Mouse (Mus musculus) layer of hippocampus, postnatal 36 days (tissue): ENCODE data around the gene Rictor. TPM values are rescaled to one million over a fixed set of nuclear protein-coding genes. Genes with fewer than 3 reads are reported as not detected.

Source experiments
- DNase-seq, 2 experiments: peaks; one replicate each; pipeline ENCODE4 v3.0.0; 2022
- total RNA-seq, 2 experiments: library from RNA; stranded (reverse); gene quantifications; 2 replicates each; pipeline ENCODE4 v1.2.3; 2021

The Rictor gene
- 10 to 100 TPM; 46.3 to 48.1 TPM for total RNA-seq

GRCm38 (mm10) chr15:6707936-6708525, at the start of gene Rictor:
Rictor (plus strand) TSS chr15:6708379.
- peak; percentile 67 to 68 for DNase-seq

GRCm38 (mm10) chr15:6661951-6662350, 46.2 kb upstream of the Rictor start:
- no peak for DNase-seq

GRCm38 (mm10) chr15:6663991-6664390, 44.2 kb upstream of the Rictor start:
- DNase-seq = no peak

DNA sequence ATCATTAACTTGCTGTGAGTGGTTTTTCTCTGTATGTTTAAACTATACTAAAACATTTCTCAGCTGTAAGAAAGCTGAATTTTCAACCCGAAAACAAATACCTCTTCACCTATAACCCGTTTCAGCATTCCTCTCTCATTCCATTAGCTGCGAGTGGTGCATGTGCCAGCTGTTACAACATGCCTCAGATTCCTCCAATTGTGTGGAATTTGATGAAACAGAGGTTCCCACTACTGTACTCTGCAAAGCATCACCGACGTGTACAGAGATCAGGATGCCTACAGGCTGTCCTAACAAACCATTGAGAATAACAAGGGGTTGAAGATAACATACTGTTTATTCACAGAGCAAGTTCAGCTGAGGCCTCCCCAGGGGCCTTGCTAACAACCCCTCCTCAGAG, 42.1 kb upstream of the Rictor start:
- DNase-seq = no peak

DNA sequence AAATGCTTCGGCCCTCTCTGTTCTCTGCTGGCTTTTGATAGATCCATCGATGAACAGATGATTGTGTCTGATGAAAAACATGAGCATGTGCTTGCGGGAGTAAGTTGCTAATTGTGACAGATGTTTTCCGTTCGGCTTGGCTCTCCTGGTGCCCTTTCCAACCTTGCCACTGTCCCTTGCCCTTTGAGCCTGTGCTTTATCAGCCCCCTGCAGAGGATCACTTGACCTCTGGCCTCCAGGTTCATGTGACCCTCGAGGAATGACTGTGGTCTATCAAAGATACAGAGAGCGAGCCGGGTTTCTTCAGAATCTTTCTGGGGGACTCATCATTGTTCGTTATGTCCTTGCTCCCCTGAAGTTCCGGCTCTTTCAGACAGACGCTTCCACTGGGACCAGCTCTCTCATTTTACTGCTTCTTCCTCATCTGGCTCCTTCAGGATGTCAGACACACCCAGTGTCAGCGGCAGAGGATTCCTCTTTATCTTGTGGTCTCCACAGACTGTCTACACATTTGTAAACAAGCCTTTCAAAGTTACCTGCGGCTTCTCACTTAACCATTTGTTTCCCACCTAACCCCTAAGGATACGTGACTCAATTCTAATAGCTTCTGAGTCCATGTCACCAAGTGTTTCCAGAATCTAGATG, 39.3 kb upstream of the Rictor start:
- no peak for DNase-seq

GRCm38 (mm10) chr15:6678479-6678878, 29.7 kb upstream of the Rictor start:
- DNase-seq = no peak

- DNase-seq = no peak
These were observed 6.0 kb upstream of the Rictor start for GRCm38 (mm10) chr15:6702164-6702563.

GRCm38 (mm10) chr15:6705351-6705901, 2.8 kb upstream of the Rictor start:
- DNase-seq = no peak

DNA sequence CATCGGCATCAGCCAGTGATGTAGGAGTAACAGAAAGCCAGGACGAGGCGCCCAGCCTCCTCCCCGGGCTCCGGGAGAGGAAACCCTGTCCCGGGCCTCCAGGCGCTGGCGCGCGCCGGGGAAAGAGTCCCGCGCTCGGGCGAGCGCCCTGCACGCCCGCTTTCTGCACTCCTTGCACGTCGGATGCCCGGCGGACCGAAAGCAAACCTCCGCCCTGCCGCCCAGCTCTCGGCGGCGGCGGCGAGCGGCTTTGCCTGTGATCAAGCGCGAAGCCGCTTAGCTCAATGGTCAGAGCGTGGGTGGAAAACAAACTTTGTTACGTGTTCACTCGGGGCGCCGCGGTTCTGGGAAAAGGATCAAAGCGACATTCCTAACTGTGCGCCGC, 636 bp upstream of the Rictor start:
- DNase-seq = peak; percentile 50 to 61

DNA sequence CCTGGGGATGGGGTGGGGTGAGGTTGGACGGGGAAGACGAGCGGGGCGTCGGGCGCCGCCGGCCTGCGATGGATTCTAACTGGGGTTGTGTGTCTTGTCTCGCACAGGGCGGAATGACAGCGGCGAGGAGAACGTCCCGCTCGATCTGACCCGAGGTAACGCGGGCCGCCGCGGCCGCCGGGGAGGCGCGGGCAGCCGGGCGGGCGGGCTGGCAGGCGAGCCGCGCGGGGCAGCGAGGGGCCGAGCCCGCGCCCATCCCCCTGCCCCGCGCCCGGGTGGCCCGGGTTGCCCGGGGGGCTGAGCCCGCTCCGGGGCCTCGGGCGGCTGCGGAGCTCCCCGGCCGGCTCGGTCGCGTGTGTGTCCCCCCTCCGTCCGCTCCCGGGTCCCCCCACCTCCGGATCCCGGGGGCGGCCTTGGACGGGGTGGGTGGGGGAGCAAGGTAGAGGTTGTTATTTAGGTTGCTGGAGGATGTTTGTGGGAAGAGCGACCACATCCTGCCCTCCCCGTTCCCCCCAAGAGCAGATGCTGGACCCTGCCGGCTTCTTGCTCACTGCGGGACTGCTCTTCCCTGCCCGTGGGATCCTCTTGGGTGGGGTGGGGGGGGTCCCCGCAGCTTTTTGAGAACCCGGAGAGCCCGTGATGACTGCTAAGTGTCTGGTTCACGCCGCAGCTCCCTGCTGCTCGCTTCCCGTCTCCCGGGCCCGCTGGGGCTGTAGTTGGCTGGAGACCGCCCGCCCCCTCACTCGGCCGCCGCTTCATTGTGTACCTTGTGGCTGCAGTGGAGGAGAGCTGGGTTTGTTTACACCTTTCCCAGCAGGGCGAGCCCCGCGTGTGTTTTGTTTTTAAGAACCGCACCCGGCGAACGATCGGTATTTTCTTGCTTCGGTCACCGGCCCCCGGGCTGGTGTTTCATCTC, 605 bp downstream of the Rictor start:
- peak in 1 of 2 experiments; percentile 32 for DNase-seq

DNA sequence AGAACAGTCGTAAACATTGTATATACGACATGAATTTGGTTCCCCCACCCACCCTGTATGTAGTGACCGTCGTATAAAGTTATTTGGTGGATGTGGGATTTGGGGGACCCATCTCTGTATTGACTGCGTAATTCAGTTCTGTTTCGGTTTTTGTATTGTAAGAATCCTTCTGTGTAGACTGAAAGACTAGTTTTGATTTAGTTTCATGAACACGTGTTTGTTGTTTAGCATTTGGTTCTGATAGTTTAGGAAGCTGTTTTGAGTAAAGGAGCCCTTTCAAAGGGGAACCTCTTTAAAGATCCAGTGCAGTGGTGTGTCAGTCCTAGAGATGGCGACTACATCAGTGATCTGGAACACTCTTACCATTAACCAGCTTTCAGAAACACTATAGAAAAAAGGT, 1.4 kb downstream of the Rictor start:
- no peak for DNase-seq

- no peak for DNase-seq
These were observed 2.2 kb downstream of the Rictor start for GRCm38 (mm10) chr15:6710341-6710740.

DNA sequence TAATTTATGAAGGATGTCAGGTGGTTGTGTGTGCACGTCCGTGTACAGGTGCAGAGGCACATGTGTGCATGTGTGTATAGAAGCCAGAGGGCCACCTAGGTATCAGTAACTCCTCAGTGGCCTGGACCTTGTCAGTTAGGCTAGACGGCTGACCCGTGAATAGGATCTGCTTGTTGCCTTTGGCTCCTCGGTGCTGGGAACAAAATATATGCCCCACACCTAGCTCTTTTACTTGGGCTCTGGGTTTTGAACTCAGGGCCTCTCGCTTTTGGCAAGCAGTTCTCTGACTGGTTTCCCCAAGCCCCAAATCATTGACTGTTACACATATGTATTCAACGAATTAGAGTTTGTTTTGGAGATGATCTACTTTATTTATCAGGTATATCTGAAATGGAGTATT, 3.0 kb downstream of the Rictor start:
- DNase-seq = no peak

GRCm38 (mm10) chr15:6714819-6715218, 6.6 kb downstream of the Rictor start:
- no peak for DNase-seq

DNA sequence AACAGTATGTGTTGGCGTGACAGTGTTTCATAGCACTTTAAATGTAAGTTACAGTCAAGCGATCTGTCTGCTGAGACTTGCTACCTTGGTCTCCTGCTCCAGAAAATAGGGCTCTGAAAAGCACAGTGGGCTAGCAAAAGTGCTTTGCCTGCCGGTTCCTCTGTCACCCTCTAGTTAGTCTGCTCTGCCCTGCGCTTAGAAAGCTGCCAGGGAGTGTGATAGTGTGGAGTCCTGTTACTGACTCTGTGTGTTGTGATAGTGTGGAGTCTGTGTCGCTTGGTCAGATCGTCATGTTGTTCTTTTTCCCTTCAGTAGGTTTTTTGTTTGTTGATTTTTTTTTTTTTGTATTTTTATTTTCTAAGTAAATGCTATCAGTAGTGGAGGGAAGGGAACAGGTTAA, 7.1 kb downstream of the Rictor start:
- no peak for DNase-seq

GRCm38 (mm10) chr15:6721385-6721784, 13.2 kb downstream of the Rictor start:
- no peak for DNase-seq

- DNase-seq = no peak
These were observed 13.6 kb downstream of the Rictor start for GRCm38 (mm10) chr15:6721802-6722201.

GRCm38 (mm10) chr15:6722405-6723176, 14.4 kb downstream of the Rictor start:
- no peak for DNase-seq

- DNase-seq = no peak
These were observed 15.2 kb downstream of the Rictor start for GRCm38 (mm10) chr15:6723338-6723737.

- no peak for DNase-seq
These were observed 16.3 kb downstream of the Rictor start for GRCm38 (mm10) chr15:6724442-6724841.

DNA sequence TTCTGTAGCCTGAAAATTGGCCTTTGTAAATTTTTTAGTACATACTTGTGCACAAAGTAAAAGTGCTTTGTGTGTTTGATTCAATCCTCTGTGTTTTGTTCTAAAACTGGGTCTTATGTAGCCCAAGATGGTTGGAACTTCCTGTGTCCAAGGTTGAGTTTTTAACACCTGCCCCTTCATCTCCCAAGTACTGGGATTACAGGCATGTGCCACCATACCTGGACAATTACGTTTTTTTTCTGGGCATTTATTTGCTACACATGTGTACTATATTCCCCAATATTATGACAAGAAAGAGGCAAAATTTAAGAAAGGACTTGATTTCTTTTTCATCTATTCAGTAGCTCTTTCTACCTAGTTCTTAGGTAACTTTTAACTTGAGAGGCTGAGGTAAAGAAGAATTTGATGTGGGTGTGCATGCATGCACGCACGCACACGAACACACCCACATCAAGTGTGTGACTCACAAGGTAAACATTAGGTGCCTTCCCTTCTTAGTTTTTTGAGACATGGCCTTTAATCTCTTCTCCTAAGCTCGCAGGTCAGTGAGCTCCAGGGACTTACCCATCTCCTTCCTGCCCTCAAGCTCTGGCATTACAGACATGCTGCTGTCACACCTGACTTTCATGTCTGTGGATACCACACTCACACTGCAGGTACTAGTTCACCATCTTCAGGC, 18.1 kb downstream of the Rictor start:
- no peak for DNase-seq

DNA sequence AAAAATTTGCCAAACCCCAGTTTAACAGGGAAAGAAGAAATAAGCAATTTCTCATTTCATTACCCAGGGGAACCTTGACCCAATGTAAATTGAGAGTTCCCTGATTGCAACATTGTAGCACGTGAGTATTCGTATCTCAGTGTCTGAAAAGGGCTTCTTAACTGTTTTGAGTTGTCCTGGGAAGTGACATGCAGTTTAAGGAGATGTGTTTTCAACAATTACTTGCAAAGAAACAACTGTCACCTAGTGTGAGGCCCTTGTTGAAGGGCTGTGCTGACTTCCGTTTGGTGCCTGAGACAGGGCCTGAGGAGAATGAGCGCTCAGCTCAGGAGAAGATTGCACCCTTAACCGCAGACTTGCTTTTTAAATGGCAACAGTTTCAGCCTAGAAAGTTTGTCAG, 24.9 kb downstream of the Rictor start:
- DNase-seq = no peak
